Mouse (Mus musculus): ENCODE data around the gene Spata17.

GRCm38 (mm10) chr1:187020011-187020410 lies 195.3 kb downstream of the Spata17 start:
- TF ChIP-seq GATA1 (IDR thresholded peaks at IDR 0.05; ENCODE audit: borderline replicate concordance, low read length) (no peak), FLI1 (IDR thresholded peaks at IDR 0.05; ENCODE audit: low read length) (no peak)

All from megakaryocyte, embryonic 14.5 days (primary cell).